Mouse (Mus musculus): ENCODE measurements around the gene Dnajc6. TPM values are rescaled to one million over a fixed set of nuclear protein-coding genes. Genes with fewer than 3 reads are reported as not detected.

Dnajc6 gene
- total RNA-seq, 1 experiment from 2014 or later: not detected

GRCm38 (mm10) chr4:101552372-101552771 lies 55.9 kb downstream of the Dnajc6 start:
- no peak for ATAC-seq (replicated peaks; ENCODE audit: insufficient number of reproducible peaks, low FRiP score, low TSS enrichment, poor library complexity, severe bottlenecking)

- ATAC-seq (replicated peaks; ENCODE audit: insufficient number of reproducible peaks, low FRiP score, low TSS enrichment, poor library complexity, severe bottlenecking): no peak
Measured at GRCm38 (mm10) chr4:101555016-101555415, 58.6 kb downstream of the Dnajc6 start.

GRCm38 (mm10) chr4:101560137-101560536 lies 63.7 kb downstream of the Dnajc6 start:
- no peak for ATAC-seq (replicated peaks; ENCODE audit: insufficient number of reproducible peaks, low FRiP score, low TSS enrichment, poor library complexity, severe bottlenecking)

- no peak for ATAC-seq (replicated peaks; ENCODE audit: insufficient number of reproducible peaks, low FRiP score, low TSS enrichment, poor library complexity, severe bottlenecking)
Measured at GRCm38 (mm10) chr4:101562836-101563235, 66.4 kb downstream of the Dnajc6 start.

GRCm38 (mm10) chr4:101563607-101564006 lies 67.2 kb downstream of the Dnajc6 start:
- ATAC-seq (replicated peaks; ENCODE audit: insufficient number of reproducible peaks, low FRiP score, low TSS enrichment, poor library complexity, severe bottlenecking): no peak

DNA sequence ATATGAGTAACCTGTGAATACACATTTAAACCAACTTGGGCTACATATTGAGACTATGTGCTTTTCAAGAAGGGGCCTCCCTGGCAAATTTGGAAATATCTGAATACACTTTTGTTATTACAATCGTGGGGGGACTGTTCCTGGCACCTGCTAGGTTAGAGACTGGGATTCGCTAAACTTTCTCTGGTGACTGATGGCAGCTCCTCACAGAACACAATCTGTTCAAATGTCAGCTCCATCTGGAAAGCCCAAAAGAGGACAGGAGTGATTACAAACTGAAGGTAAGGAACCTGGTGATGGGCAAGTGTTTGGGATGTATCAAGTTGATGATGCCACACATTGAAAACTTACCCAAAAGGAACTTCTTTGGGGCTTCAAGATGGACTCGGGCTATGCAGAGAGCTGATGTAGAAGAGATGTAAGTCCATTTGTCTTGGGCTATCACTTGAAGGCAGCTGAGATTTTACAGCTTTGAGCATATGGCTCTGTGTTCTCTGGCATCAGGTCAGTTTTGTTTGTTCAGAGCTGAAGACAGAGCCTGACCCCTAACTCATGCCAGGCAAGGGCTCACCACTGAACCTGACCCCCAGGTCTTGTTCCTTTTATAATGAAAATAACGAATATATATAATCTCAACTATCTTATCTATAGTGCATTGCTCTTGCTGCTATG lies 68.4 kb downstream of the Dnajc6 start:
- no peak for ATAC-seq (replicated peaks; ENCODE audit: insufficient number of reproducible peaks, low FRiP score, low TSS enrichment, poor library complexity, severe bottlenecking)

- ATAC-seq (replicated peaks; ENCODE audit: insufficient number of reproducible peaks, low FRiP score, low TSS enrichment, poor library complexity, severe bottlenecking): no peak
Measured at GRCm38 (mm10) chr4:101569076-101569475, 72.6 kb downstream of the Dnajc6 start.

- ATAC-seq (replicated peaks; ENCODE audit: insufficient number of reproducible peaks, low FRiP score, low TSS enrichment, poor library complexity, severe bottlenecking): no peak
Measured at GRCm38 (mm10) chr4:101572142-101572541, 75.7 kb downstream of the Dnajc6 start.

DNA sequence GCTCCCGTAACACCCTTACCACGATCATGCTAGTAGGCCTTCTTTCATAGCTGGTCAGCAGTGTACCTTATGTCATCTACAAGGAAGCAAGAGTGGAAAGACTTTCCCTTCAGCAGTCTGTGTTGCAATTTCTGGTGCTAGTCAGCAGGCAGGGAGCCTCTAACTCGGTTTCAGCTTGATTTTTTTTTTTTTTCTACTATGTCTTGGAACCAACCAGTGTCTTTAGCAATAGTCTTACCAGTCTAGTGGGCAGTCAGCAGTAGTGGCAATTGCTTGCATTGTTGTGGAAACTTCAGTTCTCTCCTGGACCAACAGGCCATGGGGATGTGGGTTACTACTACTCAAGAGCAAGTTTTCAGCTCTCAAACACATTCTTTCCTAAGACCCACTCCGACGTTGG lies 78.9 kb downstream of the Dnajc6 start:
- ATAC-seq (replicated peaks; ENCODE audit: insufficient number of reproducible peaks, low FRiP score, low TSS enrichment, poor library complexity, severe bottlenecking): no peak

GRCm38 (mm10) chr4:101578720-101579119 lies 82.3 kb downstream of the Dnajc6 start:
- no peak for ATAC-seq (replicated peaks; ENCODE audit: insufficient number of reproducible peaks, low FRiP score, low TSS enrichment, poor library complexity, severe bottlenecking)

DNA sequence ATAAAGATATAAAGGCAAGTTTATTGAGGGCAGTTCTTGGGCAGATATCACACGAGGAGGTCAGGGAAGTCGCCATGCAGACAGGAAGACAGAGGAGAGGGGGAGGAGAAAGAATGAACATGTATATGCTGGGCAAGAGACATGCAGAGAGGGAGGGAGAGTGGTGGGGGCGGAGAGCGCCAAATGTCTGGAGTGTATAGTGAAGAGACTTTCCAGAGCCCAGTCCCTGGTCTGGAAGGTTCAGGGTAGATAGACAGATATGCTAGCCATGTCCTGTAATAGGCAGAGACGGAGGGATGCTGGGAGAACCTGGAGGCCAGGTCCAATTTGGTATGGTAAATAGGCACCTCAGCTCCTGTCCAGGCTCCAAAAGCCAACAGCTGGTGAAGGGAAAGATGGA lies 83.1 kb downstream of the Dnajc6 start:
- no peak for ATAC-seq (replicated peaks; ENCODE audit: insufficient number of reproducible peaks, low FRiP score, low TSS enrichment, poor library complexity, severe bottlenecking)

GRCm38 (mm10) chr4:101581156-101581555 lies 84.7 kb downstream of the Dnajc6 start:
- ATAC-seq (replicated peaks; ENCODE audit: insufficient number of reproducible peaks, low FRiP score, low TSS enrichment, poor library complexity, severe bottlenecking): no peak

DNA sequence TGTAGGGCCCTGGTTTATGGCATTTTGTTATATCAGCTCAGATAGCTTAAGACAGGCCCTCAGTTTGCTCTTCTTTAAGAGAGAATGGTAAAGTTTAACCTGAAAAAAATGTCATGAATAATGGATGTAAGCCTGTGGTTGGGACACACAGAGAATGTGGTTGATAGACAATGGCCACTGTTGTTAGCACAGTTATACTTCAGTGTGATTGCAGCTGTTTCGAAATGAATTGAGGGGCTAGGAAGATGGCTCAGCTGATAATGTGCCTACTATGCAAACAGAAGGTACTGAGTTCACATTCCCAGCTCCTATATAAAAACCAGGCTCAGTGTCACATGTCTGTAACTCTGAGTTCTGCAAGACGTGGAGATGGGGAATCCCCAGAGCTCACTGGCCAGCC lies 86.4 kb downstream of the Dnajc6 start:
- no peak for ATAC-seq (replicated peaks; ENCODE audit: insufficient number of reproducible peaks, low FRiP score, low TSS enrichment, poor library complexity, severe bottlenecking)

DNA sequence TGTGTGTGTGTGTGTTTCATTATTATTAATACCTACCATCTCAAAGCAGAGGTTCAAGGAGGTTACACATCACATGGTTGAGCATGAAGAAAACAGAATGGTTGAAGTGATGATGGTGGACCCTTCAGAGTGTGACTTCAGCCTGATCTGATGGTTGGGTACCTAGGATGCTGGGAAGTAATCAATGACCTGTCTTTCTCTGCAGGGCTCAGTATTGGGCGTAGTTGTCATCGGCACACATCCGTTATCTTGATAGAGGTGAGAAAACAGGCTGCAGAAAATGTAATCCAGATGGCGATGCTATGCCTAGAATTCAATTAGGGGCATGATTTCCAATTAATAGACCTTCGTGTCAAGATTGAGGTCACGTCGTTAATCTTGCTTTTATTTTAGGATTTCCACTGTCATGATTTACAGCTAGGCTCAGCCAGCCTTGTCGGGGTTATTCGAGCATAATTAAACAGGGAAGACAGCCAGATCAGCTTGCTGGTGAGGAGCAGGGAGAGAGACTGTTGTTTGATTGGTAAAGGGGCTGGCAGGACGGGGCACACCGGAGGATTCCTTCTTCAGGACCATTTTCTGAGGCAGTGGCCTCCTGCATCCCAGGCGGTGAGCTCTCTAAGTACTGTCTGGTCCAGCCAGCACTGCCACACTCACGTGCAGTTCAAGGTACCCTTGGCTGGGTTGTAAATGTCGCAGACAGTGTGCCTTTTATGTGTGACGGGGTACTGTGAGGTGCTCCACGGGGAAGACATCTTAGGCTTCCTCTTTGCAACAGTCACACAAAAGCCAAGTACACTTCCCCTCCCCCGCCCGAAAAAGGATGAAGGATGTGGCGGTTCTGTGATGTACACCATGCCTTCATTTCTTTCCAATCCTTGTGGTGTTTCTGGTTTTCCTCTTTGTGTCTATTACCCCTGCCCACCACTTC lies 88.3 kb downstream of the Dnajc6 start:
- no peak for ATAC-seq (replicated peaks; ENCODE audit: insufficient number of reproducible peaks, low FRiP score, low TSS enrichment, poor library complexity, severe bottlenecking)

- ATAC-seq (replicated peaks; ENCODE audit: insufficient number of reproducible peaks, low FRiP score, low TSS enrichment, poor library complexity, severe bottlenecking): no peak
Measured at GRCm38 (mm10) chr4:101585455-101586184, 89.2 kb downstream of the Dnajc6 start.

DNA sequence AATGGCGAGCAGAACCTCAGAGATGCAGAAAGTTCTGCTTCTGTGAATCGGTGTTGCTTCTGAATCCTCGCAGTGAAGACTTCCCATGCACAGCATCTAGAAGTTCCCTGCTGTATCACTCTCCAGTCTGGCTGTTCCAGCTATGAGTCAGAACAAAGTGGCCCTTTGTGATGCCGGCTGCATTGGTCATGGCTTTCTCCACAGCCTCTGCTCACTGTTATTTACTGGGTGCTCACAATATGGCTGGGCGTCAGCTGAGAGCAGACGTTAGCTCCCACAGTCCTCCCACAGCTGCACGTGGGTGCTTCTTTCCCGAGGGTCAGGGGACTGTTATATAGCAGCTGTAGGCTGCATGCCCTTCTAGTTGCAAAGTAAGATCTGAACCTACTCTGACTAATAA lies 92.5 kb downstream of the Dnajc6 start:
- ATAC-seq (replicated peaks; ENCODE audit: insufficient number of reproducible peaks, low FRiP score, low TSS enrichment, poor library complexity, severe bottlenecking): no peak

DNA sequence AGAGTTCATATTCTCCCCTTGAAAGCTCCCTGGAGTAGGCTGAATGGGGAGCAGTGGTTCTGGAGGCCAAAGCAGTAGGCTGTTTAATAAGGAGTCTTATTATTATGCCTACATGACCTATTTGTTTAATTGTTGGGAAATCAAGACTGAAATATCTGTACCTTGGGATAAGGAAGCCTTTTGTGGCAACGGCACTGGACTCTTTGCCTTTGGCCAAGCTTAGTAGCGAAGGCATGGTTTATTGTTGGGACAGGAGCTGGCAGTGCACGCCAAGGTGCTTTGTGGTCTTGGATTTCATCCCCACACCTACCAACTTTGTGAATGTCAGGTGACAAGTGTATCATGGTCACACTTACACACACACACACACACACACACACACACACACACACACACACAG lies 93.3 kb downstream of the Dnajc6 start:
- ATAC-seq (replicated peaks; ENCODE audit: insufficient number of reproducible peaks, low FRiP score, low TSS enrichment, poor library complexity, severe bottlenecking): no peak

GRCm38 (mm10) chr4:101591400-101591799 lies 95.0 kb downstream of the Dnajc6 start:
- no peak for ATAC-seq (replicated peaks; ENCODE audit: insufficient number of reproducible peaks, low FRiP score, low TSS enrichment, poor library complexity, severe bottlenecking)

- ATAC-seq (replicated peaks; ENCODE audit: insufficient number of reproducible peaks, low FRiP score, low TSS enrichment, poor library complexity, severe bottlenecking): no peak
Measured at GRCm38 (mm10) chr4:101592466-101592865, 96.0 kb downstream of the Dnajc6 start.

Measured in monocyte, adult 5-6 weeks (primary cell).